Mouse (Mus musculus) urinary bladder, postnatal 14 days (tissue): Measurements from ENCODE around the gene Olfr713.

Experiments
- DNase-seq: peaks from one replicate; pipeline ENCODE4 v3.0.0; 2021; ENCODE audit warnings: low spot score

The Olfr713 gene

DNA sequence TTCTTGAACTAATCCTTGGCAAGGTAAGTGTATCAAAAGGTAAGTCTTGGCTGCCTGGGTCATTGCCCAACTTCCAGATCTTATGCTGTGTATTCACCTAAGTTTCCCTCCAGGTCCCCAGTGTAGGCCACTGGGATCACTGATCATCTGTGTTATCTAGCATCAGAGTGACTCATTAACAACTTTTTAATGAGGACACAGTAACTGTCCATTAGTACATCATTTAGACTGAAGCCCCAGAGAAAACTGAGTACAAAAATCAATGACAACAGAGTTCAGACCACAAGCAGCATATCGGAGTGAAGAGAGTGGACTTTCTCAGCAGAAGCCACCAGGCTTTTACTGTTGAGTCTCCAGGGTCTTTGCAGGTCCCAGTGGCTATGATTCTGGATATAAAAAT is at the start of gene Olfr713:
TSS of gene Olfr713 (plus strand) at position 301 of the 400 bp plus-strand sequence.
- no peak for DNase-seq

- DNase-seq: no peak
These were observed 45.7 kb upstream of the Olfr713 start for GRCm38 (mm10) chr7:106985236-106985635.

DNA sequence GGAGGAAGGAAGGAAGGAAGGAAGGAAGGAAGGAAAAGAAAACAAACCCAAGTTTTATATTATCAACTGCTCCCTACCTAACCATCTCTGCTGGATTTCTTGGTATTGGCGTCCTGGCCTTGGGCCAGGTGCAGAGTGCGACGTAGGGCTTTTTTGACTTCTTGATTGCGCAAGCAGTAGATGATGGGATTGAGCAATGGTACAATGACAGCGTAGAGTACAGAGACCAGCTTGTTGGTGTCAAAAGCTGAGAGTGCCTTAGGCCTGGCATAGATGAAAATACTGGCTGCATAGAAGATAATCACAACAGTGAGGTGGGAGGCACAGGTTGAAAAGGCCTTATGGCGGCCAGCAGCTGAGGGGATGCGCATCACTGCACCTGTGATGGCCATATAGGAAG is 30.2 kb upstream of the Olfr713 start:
- no peak for DNase-seq

DNA sequence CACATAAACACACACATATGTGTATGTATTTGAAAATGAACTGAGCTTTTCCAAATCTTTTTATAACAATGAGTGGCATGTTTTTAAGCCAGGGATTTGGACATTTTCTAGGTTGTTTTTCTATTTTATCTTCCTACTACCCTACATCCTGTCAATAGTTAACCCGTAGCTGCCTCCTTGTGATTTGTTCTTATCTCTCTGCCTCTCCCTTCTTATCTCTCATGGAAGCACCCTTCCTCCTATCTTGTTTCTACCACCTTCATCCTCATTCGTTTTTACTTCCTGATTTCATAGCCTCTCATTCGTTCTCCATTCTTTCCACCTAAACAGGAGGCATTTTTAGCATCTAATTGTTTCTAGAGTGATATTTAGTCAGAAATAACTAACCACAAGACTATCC is 26.8 kb upstream of the Olfr713 start:
- no peak for DNase-seq

DNA sequence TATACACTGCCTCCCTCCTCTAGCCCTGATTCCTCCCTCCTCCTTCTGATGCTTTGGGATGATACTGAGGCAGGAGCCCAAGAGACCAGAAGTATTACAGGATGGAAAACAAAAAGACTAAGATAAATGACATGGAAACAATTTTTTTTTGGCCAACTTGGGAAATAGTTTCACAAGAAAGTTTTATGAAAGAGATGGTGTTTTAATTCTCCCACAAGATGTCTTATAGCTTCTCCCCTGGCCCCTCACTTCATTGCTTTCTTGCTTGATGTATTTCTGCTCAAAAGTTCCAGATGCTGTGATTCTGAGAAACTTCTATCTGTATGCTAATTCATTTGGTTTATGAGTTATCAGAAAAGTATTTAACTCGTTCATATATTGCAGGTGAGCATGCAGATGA is 25.0 kb upstream of the Olfr713 start, which contains the start of gene Olfr2:
TSS of gene Olfr2 (minus strand) at position 101 of the 400 bp plus-strand sequence.
- no peak for DNase-seq

DNA sequence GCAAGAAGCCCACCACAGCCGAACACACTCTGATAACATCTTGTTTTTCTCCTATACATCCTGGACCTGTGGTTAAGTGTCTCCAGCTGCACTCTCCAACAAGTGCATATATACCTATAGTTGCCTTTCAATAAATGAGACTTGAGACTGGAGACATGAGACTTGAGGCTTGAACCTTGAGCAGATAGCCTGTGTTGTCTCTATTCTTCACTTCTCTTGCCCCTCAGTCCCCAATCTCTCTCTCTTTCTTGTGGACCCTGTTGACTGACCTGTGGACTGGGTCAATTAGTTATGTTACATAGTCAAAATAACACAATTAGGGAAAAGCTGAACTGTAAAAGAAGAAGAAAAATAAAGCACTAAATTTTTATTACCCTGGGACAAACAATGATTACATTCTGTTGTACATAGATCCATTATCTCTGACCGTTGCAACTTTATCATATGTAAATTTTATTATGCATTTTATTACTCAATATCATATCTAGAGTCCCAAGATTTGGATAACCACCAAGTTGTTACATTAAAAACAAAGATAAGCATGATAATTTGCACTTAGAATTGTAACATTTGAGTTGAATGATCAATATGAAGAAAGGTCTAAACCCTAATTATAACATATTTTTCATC is 9.1 kb downstream of the Olfr713 start:
- DNase-seq: no peak

GRCm38 (mm10) chr7:107043136-107043535 is 12.2 kb downstream of the Olfr713 start:
- DNase-seq: no peak

DNA sequence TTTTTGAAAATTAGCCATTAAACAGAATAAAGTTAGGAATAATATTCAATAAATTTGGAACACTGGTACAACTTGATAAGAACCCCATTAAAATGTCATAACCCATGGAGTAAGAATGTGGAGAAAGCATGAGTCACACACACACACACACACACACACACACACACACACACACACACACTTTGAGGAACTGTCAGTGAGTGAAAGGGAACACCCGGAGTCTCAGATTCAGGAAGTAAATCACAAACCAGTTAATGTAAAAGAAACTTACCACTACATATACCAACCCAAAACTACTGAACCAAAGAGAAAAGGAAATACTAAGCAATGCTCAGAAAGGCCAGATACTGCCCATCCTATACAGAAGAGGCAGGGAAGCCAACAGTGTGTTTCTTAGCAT is 13.4 kb downstream of the Olfr713 start:
- DNase-seq: no peak

- DNase-seq: peak; percentile 12
These were observed 14.9 kb downstream of the Olfr713 start for GRCm38 (mm10) chr7:107045833-107046232.

DNA sequence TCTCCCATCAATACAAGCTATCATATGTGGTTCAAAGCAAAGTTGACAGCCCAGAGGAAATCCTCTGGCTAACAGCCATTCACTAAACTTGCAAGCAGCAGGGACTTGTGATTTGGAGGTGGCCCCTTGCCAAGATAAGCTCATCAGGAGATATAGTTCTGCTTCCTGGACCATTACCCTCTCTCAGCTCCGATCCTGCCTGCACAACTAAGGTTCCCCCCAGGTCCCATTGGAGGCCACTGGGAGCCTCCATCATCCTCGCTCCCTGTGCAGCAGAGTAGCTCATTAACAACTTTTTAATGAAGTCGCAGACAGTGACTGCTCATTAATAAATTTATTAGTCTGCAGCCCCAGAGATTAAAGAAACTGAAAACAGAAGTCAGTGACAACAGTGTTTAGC is 16.6 kb downstream of the Olfr713 start:
- DNase-seq: no peak

GRCm38 (mm10) chr7:107070681-107071080 is 39.7 kb downstream of the Olfr713 start, which contains the start of gene Olfr714:
Gene Olfr714, plus strand, starts transcription at chr7:107070981.
- DNase-seq: no peak
